Mouse (Mus musculus) neural tube, embryonic 12.5 days (tissue): ENCODE data around the gene H2-Ob. TPM values are rescaled to one million over a fixed set of nuclear protein-coding genes. Genes with fewer than 3 reads are reported as not detected.
A peak's percentile ranks its signal among the peaks of the same experiment; 100 is the strongest.
"Not testable (repeated sequence)": the region's sequence is repeated elsewhere in the genome, so short reads cannot be mapped to it uniquely, and the experiment has no call there.

Source experiments
- ATAC-seq: fragments of 200-750 bp; cut with Nextera tagmentation; 2 replicates; pipeline ENCODE4 v1.8.0; 2017; ENCODE audit warnings: low read depth, mild to moderate bottlenecking, moderate TSS enrichment, moderate library complexity; ENCODE audit not compliant: low FRiP score
- H3K27ac ChIP-seq: fragments of 300-500 bp; sonication (generic); 2 replicates; pipeline ENCODE4 v1.5.1; 2016
- H3K27me3 ChIP-seq: fragments of 300-500 bp; sonication (generic); replicated peaks from 2 replicates; pipeline ENCODE4 v1.6.1; 2016; ENCODE audit warnings: mild to moderate bottlenecking
- H3K36me3 ChIP-seq: fragments of 300-500 bp; sonication (generic); 2 replicates; pipeline ENCODE4 v1.6.1; 2016; ENCODE audit warnings: mild to moderate bottlenecking
- H3K4me1 ChIP-seq: fragments of 300-500 bp; sonication (generic); 2 replicates; pipeline ENCODE4 v1.6.1; 2016
- H3K4me2 ChIP-seq: fragments of 300-500 bp; sonication (generic); replicated peaks from 2 replicates; pipeline ENCODE4 v1.6.1; 2016; ENCODE audit warnings: mild to moderate bottlenecking
- H3K4me3 ChIP-seq: fragments of 300-500 bp; sonication (generic); 2 replicates; pipeline ENCODE4 v1.5.1; 2016
- H3K9ac ChIP-seq: fragments of 300-500 bp; sonication (generic); 2 replicates; pipeline ENCODE4 v1.6.1; 2016; ENCODE audit warnings: mild to moderate bottlenecking
- H3K9me3 ChIP-seq: fragments of 300-500 bp; sonication (generic); 2 replicates; pipeline ENCODE4 v1.6.1; 2016; ENCODE audit warnings: mild to moderate bottlenecking
- WGBS: fragments of 180-500 bp; shearing (Covaris S2); methylation state at CpG from one replicate; pipeline ENCODE4 v1.1.7; 2016; 5-methylcytosine and 5-hydroxymethylcytosine counted together
- polyA plus RNA-seq: library from polyadenylated mRNA; unstranded; fragments of >200 nt; fragmentation: Nextera tagmentation; extraction: Ambion mirVana; gene quantifications from 2 replicates; pipeline ENCODE4 v1.2.1, GENCODE M21; 2016

The H2-Ob gene
- polyA plus RNA-seq, 1 experiment from 2014 or later, result not detected

- Histone ChIP-seq H3K36me3 (no peaks in the 10 kb centered on the region), H3K4me1 (no peaks in the 10 kb centered on the region), H3K9me3 (peaks cover 3% of the 10 kb centered on the region; the same call in 1 of the 2 replicates), H3K27ac (no peak overlapping the region), H3K27me3 (peaks cover 66% of the 10 kb centered on the region), H3K4me3 (no peak overlapping the region), H3K9ac (no peak overlapping the region), H3K4me2 (no peak overlapping the region)
- ATAC-seq, result no peak
- WGBS, result 79% methylated on average over 3 of the region's 3 CpGs
Measured at GRCm38 (mm10) chr17:34210599-34210998, 28.1 kb upstream of the H2-Ob start.

DNA sequence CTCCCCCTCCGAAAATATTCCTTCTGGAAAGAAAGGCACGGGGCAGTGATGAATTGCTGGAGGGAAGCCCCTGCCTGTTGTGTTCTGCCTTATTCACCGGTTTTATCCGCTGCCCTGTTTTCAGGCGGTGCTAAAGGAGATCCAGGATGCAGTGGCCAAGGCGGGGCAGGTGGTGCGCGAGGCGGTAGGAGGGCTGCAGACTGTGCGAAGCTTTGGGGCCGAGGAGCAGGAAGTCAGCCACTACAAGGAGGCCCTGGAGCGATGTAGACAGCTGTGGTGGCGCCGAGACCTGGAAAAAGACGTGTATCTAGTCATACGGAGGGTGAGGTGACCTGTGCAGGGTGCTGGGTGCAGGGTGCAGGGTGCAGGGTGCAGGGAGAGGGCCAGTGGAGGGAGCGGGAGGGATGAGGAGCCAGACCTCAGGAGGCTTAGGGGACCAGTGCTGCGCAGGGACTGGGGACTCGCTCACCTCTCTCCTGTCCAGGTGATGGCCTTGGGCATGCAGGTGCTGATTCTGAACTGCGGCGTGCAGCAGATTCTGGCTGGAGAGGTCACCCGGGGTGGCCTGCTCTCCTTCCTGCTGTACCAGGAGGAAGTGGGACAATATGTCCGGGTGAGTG lies 26.8 kb upstream of the H2-Ob start:
- Histone ChIP-seq H3K27ac (no peak overlapping the region), H3K4me2 (peak overlapping the region; percentile 25), H3K4me1 (no peaks in the 10 kb centered on the region), H3K9ac (no peak overlapping the region), H3K9me3 (peaks cover 3% of the 10 kb centered on the region; the same call in 1 of the 2 replicates), H3K27me3 (peaks cover 62% of the 10 kb centered on the region), H3K36me3 (no peaks in the 10 kb centered on the region), H3K4me3 (no peak overlapping the region)
- ATAC-seq, result no peak
- 15% methylated on average over 23 of the region's 23 CpGs for WGBS

- no peaks in the 10 kb centered on the region for H3K4me1 ChIP-seq
- no peak overlapping the region for H3K4me2 ChIP-seq
- no peak overlapping the region for H3K9ac ChIP-seq
- no peaks in the 10 kb centered on the region for H3K36me3 ChIP-seq
- peaks cover 3% of the 10 kb centered on the region; the same call in 1 of the 2 replicates for H3K9me3 ChIP-seq
- 50% methylated on average over 21 of the region's 21 CpGs for WGBS
- H3K27me3 ChIP-seq, result peaks cover 55% of the 10 kb centered on the region
- H3K27ac ChIP-seq, result no peak overlapping the region
- no peak for ATAC-seq
- H3K4me3 ChIP-seq, result no peak overlapping the region
Measured at GRCm38 (mm10) chr17:34213936-34214335, 24.8 kb upstream of the H2-Ob start.

GRCm38 (mm10) chr17:34215176-34215575 lies 23.5 kb upstream of the H2-Ob start:
- Histone ChIP-seq H3K36me3 (no peaks in the 10 kb centered on the region), H3K27ac (no peak overlapping the region), H3K27me3 (peaks cover 55% of the 10 kb centered on the region), H3K9me3 (no peaks in the 10 kb centered on the region), H3K4me1 (no peaks in the 10 kb centered on the region), H3K9ac (no peak overlapping the region), H3K4me3 (no peak overlapping the region), H3K4me2 (no peak overlapping the region)
- WGBS, result 86% methylated on average over 12 of the region's 12 CpGs
- no peak for ATAC-seq

- H3K9me3 ChIP-seq, result no peaks in the 10 kb centered on the region
- 86% methylated on average over 8 of the region's 8 CpGs for WGBS
- no peak overlapping the region for H3K9ac ChIP-seq
- no peak overlapping the region for H3K4me3 ChIP-seq
- H3K27ac ChIP-seq, result no peak overlapping the region
- no peak for ATAC-seq
- peaks cover 35% of the 10 kb centered on the region for H3K27me3 ChIP-seq
- H3K36me3 ChIP-seq, result no peaks in the 10 kb centered on the region
- no peaks in the 10 kb centered on the region for H3K4me1 ChIP-seq
- H3K4me2 ChIP-seq, result no peak overlapping the region
Measured at GRCm38 (mm10) chr17:34217216-34217928, 21.3 kb upstream of the H2-Ob start.

DNA sequence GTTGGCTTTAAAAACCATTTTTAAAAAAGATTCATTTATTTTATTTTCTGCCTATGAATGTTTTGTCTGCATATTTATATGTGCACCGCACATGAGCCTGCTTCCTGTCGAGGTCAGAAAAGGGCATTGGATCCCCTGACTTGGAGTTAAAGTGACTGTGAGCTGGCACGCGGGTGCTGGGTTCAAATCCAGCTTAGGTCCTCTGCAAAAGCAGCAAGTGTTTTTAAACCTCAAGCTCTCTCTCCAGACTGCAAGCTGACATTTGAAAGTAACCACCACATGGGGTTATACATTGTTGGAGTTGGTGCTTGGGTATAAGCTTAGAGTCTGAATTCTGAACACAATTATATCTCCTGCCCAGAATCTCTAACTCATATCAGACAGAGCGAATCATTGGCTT lies 20.7 kb upstream of the H2-Ob start:
- Histone ChIP-seq H3K27ac (no peak overlapping the region), H3K4me1 (no peaks in the 10 kb centered on the region), H3K9me3 (no peaks in the 10 kb centered on the region), H3K9ac (no peak overlapping the region), H3K27me3 (peaks cover 28% of the 10 kb centered on the region), H3K36me3 (no peaks in the 10 kb centered on the region), H3K4me2 (no peak overlapping the region), H3K4me3 (no peak overlapping the region)
- no peak for ATAC-seq
- WGBS, result 90% methylated on average over 5 of the region's 5 CpGs

GRCm38 (mm10) chr17:34218675-34219074 lies 20.0 kb upstream of the H2-Ob start:
- no peak overlapping the region for H3K4me3 ChIP-seq
- H3K9me3 ChIP-seq, result no peaks in the 10 kb centered on the region
- no peaks in the 10 kb centered on the region for H3K36me3 ChIP-seq
- H3K27ac ChIP-seq, result no peak overlapping the region
- no peak for ATAC-seq
- no peak overlapping the region for H3K4me2 ChIP-seq
- no peak overlapping the region for H3K9ac ChIP-seq
- no peaks in the 10 kb centered on the region for H3K4me1 ChIP-seq
- 88% methylated on average over 11 of the region's 11 CpGs for WGBS
- H3K27me3 ChIP-seq, result peaks cover 22% of the 10 kb centered on the region

DNA sequence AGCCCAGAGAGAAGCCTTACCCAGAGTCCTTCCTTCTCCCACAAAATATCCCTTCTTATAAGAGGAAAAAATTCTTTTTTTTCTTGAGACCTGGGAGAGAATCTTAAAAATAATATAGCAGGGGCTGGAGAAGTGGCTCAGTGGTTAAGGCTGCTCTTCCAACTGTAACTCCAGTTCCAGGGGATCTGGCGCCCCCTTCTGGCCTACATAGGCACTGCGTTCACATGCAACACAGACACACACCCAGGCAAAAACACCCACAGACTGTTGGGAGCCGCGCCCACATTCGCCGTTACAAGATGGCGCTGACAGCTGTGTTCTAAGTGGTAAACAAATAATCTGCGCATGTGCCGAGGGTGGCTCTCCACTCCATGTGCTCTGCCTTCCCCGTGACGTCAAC lies 19.6 kb upstream of the H2-Ob start:
- peaks cover 17% of the 10 kb centered on the region for H3K27me3 ChIP-seq
- H3K4me1 ChIP-seq, ATAC-seq, H3K9ac ChIP-seq, H3K9me3 ChIP-seq, H3K4me2 ChIP-seq, H3K4me3 ChIP-seq, H3K27ac ChIP-seq, H3K36me3 ChIP-seq: not testable (repeated sequence)
- WGBS, result 88% methylated on average over 9 of the region's 11 CpGs

DNA sequence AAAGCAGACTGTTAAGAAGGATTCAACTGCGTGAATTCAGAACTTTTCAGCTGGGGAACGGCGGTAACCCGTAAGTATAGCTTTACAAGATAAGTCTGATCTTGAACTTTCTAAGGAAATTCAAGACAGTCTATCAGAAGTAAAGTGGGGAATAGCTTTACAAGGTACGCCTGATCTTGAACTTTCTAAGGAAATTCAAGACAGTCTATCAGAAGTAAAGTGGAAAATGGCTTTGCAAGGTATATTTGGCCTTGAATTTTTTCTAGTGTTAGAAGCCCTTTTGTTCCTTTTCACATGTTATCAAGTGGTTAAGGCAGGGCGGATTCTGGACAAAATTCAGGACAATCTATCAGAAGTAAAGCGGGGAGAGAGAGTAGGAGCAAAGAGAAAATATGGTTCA lies 18.9 kb upstream of the H2-Ob start:
- H3K9me3 ChIP-seq, H3K4me2 ChIP-seq, H3K36me3 ChIP-seq, H3K27ac ChIP-seq, H3K9ac ChIP-seq, ATAC-seq, H3K4me1 ChIP-seq, H3K4me3 ChIP-seq: not testable (repeated sequence)
- peaks cover 12% of the 10 kb centered on the region for H3K27me3 ChIP-seq
- 90% methylated on average over 6 of the region's 7 CpGs for WGBS

DNA sequence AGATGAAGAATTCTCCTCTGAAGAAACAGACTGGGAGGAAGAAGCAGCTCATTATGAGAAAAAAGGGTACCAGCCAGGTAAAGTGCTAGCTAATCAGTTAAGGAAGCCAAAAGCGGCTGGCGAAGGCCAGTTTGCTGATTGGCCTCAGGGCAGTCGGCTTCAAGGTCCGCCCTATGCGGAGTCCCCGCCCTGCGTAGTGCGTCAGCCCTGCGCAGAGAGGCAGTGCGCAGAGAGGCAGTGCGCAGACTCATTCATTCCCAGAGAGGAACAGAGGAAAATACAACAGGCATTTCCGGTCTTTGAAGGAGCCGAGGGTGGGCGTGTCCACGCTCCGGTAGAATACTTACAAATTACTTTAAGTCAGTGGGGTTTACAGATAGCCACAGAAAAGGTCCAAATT lies 18.3 kb upstream of the H2-Ob start:
- not testable (repeated sequence) for ATAC-seq, H3K9me3 ChIP-seq
- 99% methylated on average over 7 of the region's 16 CpGs for whole genome bisulfite sequencing

GRCm38 (mm10) chr17:34224816-34225215 lies 13.9 kb upstream of the H2-Ob start:
- peaks cover 8% of the 10 kb centered on the region; the same call in 1 of the 2 replicates for H3K9me3 ChIP-seq
- no peak overlapping the region for H3K27ac ChIP-seq
- H3K4me2 ChIP-seq, result no peak overlapping the region
- no peak for ATAC-seq
- H3K36me3 ChIP-seq, result no peaks in the 10 kb centered on the region
- H3K4me3 ChIP-seq, result no peak overlapping the region
- 96% methylated on average over 3 of the region's 3 CpGs for WGBS
- H3K4me1 ChIP-seq, result no peaks in the 10 kb centered on the region
- no peaks in the 10 kb centered on the region for H3K27me3 ChIP-seq
- H3K9ac ChIP-seq, result no peak overlapping the region

More for the DNA sequence above, 18.3 kb upstream of the H2-Ob start:
- H3K4me1 ChIP-seq, H3K9ac ChIP-seq, H3K4me3 ChIP-seq, H3K36me3 ChIP-seq, H3K4me2 ChIP-seq, H3K27me3 ChIP-seq, H3K27ac ChIP-seq: not testable (repeated sequence)

- H3K4me1 ChIP-seq, result no peaks in the 10 kb centered on the region
- no peaks in the 10 kb centered on the region for H3K27me3 ChIP-seq
- peaks cover 8% of the 10 kb centered on the region; the same call in 1 of the 2 replicates for H3K9me3 ChIP-seq
- 97% methylated on average over 8 of the region's 8 CpGs for WGBS
- no peak for ATAC-seq
- no peak overlapping the region for H3K9ac ChIP-seq
- no peak overlapping the region for H3K27ac ChIP-seq
- H3K4me3 ChIP-seq, result no peak overlapping the region
- no peak overlapping the region for H3K4me2 ChIP-seq
- H3K36me3 ChIP-seq, result no peaks in the 10 kb centered on the region
Measured at GRCm38 (mm10) chr17:34225426-34225825, 13.3 kb upstream of the H2-Ob start.

DNA sequence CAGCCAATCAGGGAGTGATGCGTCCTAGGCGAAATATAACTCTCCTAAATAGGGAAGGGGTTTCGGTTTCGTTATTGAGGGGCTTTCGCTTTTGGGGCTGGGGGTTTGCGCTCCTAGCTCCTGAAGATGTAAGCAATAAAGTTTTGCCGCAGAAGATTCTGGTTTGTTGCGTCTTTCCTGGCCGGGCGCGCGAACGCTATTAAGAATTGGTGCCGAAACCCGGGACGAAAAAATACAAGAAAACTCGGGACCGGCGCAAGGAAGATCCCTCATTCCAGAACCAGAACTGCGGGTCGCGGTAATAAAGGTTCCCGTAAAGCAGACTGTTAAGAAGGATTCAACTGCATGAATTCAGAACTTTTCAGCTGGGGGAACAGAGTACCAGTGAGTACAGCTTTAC lies 12.8 kb upstream of the H2-Ob start:
- H3K9ac ChIP-seq, H3K4me3 ChIP-seq, H3K4me1 ChIP-seq, ATAC-seq, H3K27ac ChIP-seq, H3K36me3 ChIP-seq, H3K9me3 ChIP-seq, H3K27me3 ChIP-seq, H3K4me2 ChIP-seq: not testable (repeated sequence)
- 97% methylated on average over 17 of the region's 23 CpGs for WGBS
